Mouse (Mus musculus) frontal cortex, postnatal 25 days (tissue): Measurements from ENCODE around the gene Slc35f6.

Experiments
- DNase-seq, 2 experiments: peaks; one replicate each; pipeline ENCODE4 v3.0.0; 2022; ENCODE audit warnings: low spot score in 2 of 2

The Slc35f6 gene

DNA sequence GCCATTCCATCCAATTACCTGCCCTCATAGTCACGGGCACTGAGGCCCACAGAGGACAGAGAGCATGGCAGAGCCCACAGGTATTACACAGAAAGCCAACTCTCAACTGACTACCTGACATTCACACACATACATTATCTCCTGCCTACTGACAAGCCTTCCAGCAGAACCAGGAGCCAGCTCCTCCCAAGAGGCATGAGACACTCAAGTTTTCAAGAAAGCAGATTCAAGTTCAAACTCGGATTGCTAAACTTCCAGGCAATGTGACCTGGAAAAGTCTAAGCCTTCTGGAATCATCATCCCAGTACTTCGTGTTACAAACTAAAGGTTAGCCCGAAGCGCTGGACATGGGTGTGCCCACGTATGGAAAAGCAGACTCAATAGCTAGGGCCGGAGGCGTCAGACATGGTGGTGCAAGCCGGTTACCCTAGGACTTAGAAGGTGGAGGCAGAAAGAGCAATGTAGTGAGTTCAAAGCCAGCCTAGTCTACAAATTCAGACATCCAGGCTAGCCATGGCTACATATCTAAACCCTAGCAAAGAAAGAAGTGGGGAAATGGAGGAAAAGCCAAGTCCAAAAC, 26.4 kb upstream of the Slc35f6 start:
- DNase-seq, result no peak

DNA sequence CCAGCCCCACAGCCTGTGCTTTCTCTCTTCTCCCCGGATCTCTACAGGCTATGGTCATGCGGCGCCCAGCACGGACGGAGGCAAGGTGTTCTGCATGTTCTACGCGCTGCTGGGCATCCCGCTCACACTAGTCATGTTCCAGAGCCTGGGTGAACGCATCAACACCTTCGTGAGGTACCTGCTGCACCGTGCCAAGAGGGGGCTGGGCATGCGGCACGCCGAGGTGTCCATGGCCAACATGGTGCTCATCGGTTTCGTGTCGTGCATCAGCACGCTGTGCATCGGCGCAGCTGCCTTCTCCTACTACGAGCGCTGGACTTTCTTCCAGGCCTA, 25.9 kb upstream of the Slc35f6 start:
- DNase-seq, result no peak

DNA sequence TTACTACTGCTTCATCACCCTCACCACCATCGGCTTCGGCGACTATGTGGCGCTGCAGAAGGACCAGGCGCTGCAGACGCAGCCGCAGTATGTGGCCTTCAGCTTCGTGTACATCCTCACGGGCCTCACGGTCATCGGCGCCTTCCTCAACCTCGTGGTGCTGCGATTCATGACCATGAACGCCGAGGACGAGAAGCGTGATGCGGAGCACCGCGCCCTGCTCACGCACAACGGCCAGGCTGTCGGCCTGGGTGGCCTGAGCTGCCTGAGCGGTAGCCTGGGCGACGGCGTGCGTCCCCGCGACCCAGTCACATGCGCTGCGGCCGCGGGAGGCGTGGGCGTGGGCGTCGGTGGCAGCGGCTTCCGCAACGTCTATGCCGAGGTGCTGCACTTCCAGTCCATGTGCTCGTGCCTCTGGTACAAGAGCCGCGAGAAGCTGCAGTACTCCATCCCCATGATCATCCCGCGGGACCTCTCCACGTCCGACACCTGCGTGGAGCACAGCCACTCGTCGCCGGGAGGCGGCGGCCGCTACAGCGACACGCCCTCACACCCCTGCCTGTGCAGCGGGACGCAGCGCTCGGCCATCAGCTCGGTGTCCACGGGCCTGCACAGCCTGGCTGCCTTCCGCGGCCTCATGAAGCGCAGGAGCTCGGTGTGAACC, 25.4 kb upstream of the Slc35f6 start:
- DNase-seq, result no peak

DNA sequence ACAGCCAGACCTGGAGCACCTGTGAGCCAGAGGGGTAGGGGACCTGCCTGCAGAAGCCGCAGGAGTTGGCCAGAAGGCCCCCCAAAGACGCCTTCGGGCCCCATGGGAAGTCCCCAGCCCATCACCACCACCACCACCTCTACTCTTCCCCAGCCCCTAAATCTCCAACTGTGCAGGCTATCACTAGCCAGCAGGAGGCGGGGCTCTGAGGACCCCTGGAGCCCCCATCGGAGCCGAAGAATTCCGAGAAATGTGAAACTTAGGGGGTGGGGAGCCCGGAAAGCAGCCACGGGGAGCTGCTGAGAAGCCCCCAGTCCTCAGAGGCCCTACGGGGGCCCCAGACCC, 24.9 kb upstream of the Slc35f6 start:
- no peak for DNase-seq

DNA sequence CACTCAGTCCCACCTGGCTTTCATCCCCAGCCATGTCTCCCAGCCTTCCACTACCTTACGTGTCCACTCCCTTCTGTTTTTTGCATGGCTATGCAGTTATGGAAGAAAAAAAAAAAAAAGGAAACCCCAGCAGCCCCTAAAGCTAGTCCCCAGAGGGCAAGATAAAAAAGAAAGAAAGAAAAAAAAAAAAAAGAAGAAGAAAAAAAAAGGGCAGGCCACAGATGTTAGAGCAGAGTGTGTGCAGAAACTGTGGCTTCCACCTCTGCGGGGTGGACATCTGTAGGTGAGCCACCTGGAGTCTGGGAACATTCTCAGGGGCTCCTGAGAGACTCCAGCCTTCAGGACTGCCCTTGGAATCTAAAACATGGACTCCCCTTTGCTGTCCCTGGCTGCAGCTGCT, 24.4 kb upstream of the Slc35f6 start:
- DNase-seq, result no peak

DNA sequence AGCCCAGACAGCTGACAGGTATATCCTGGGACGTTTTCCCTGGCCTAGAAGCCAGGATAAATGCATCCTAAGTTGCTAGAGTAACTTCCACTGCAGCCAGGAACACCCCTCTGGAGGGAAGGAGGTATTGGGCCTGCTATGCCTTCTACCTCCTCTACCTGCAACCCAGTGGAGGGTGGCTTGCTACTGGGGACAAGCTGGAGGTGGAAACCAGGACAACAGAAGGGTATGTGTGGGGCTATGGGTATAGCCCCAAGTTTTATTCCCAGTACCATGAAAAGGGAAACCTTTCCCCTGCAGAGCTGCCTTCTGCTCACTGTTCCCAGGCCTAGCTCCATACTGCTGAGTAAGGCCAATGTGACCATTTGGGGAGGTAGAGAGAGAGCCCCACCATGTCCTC, 23.4 kb upstream of the Slc35f6 start:
- no peak for DNase-seq

DNA sequence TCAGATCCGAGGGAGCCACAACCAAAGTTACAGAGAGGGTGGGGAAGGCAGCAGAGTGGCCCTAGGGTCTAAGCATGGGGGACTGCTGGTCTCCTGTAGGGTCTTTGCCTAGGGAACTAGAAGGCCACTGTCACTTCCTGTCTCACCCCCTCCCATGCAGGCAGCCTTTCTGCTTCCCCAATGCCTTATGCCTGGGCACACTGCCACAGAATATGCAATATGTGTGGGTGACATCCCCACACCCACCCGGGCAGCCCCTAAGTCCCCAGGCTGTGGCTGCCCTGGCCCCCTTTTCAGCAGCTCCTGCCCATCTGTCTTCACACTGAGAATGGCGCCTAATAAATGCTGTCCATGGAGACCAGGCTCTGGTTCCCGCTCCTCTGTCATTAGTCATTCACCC, 22.8 kb upstream of the Slc35f6 start:
- no peak for DNase-seq

DNA sequence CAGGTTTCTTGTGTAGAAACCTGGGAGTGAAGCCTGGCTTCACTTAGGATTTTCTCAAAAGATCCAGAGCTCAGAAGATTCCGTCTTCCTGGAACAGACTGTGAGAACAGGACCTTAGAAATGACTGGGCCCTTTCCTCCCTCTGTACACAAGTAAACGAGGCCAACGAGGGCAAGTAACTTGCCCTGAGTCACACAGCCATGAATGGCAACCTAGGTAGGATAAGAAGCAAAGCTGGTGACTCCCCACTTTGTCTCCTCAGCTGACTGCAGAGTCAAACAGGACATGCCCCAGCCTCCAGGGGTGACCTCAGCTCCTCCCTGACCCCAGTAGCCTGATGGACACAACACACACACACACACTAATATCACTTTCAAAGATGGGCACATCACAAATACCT, 22.4 kb upstream of the Slc35f6 start:
- no peak for DNase-seq

DNA sequence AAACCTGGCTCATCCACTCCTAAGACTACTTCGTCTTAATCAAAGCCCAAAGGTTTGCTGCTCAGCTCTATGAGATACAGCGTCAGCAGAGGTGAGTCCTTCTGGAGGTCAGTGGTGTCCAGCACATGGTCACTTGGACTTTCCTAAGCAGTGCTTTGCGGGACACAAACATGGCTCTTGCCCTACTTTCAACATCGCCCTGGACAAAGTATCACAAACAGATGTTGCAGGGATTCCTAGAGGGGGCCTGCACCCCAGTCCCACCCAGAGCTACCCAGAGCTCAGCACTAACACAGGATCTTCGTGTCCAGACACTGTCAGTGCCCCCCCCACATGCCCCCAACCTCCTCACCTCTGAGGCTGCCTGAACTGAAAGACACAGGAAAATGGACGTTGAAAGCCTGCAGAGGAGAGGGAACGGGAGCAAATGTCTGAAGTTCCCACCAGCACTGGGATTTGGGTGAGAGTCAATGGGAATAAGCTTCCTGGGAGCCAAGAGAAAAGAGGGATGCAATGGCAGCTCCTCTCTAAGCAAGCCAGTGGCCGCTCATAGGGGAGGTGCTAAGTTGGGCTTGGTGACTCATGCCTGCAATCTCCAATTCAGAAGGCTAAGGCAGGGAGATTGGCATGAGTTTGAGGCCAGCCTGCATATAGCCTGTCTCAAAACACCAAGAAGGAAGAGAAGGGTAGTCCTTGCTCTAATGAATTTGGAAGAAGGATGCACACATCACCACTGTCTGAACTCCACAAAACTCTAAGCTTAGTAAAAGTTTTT, 21.2 kb upstream of the Slc35f6 start:
- no peak for DNase-seq

DNA sequence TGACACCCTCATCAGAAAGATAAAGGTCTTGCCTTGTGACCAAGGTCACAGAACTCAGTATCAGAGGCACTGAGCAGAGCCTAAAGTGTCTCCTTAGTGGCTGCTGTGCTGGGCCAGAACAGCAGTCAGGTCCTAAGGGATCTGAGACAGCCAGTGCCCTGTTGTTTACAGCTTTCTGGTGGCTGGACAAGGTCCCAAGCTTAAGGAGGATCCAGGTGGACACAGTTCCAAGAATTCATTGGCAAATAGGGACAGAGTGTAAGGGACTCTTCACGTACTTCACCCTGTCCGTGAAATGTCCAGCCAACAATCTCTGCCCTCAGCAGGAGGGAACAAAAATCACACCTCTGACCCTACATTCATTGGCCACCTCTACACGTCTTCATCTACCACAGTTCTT, 19.2 kb upstream of the Slc35f6 start:
- no peak for DNase-seq

DNA sequence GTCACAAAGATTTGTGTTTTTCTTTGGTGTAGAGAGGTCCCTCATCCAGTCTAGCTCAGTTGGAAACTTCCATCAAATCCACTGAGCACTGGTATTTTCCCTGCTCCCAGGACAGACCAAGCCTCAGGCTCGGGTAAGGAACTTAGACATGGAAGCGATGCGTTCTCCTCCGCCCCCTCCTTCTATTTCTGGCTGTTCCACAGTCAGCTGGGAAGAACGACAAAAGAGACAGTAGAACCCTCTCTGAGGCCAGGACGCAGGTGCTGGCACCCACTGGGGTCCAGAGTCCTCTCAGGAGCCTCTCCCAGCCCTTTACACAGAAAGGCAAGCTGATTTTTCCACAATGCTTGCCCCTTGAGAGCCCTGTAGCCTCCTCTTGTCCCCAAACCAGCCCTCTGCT, 17.3 kb upstream of the Slc35f6 start:
- peak in 1 of 2 experiments; percentile 34 for DNase-seq

DNA sequence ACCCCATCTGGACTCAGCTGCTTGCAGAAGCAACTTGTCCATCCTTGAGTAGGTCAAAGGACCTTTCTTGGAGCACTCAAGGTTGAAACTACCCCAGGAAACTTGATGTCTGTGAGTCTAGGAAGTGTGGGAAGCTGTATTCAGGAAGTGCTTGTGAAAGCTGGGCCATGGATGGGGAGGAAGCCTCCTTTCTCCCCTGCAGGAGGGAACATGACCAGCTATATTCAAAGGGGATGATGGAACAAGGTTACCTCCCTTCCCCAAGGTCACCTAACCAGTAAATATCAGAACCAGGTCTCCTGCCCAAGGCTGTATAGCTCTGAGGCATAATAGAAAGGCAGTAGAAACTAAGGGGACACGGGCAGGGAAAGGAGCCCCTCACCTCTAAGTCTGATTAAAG, 15.6 kb upstream of the Slc35f6 start:
- DNase-seq, result no peak

DNA sequence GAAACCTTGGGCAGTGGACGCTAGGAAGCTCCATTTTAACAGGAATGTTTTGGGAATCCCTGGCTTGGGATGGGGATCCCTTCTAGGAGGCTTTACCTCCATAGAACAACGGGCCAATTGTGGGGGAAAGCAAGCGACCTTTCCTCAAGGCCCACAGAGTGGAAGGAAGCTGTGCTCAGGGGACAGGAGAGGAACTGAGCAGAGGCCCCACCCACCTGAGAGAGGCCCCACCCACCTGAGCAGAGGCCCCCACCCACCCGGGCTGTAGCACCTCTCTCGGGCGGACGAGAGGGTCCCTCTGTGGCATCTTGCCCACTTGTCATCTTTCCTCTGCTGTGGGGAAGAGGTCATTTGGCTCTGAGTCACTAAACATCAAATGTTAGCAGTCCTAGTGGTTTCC, 10.7 kb upstream of the Slc35f6 start:
- DNase-seq, result no peak

DNA sequence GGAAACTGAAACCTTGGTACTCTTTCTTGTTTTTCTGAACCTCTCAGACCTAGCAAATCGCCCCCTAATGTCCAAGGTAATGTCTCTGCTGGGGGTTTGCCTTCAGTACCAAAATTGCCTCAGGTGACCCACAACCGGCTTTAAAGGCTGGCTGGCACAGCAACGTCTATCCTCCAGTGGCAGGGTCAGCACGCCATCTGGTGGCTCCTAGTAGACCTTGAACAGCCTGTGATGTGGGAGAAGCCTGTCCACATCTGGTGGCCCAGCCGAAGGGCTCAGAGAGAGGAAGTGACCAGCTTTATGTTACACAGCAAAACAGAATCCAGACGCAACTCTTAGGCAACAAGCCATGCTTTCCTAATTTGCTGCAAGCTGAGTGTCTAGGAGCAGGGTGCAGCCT, 9.7 kb upstream of the Slc35f6 start:
- peak; percentile 72 to 78 for DNase-seq

DNA sequence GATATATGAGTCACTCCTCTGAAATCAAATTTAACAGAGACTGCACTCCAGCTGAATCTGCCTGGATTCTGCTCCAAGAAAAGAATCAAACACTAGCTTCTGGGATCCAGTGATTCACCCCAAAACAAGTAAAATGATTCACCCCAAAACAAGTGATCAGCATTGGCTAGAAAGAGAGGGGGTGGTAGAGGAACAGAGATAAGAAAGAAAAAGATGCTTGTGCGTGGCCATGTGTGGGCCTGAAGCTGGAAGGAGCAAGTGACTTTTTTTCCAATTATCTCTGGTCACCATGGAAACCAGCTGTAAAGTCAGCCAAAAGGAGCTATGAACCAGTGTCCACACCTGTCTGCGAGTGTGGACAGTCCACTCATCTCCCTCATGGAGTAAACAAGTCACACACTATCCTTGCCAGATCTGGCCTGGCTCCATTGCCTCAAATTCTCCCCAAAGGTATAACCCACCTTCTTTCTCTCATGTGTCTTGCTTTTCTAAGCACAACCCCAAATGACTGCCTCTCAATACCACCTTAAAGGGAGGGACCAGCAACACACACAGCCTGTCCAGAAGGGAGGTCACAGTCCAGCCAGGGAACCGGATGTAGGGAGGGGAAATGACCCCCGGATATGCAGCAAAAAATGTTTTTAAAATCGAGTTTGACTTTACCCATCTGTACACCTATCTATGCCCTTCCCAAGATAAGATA, 4.1 kb upstream of the Slc35f6 start:
- DNase-seq, result no peak

DNA sequence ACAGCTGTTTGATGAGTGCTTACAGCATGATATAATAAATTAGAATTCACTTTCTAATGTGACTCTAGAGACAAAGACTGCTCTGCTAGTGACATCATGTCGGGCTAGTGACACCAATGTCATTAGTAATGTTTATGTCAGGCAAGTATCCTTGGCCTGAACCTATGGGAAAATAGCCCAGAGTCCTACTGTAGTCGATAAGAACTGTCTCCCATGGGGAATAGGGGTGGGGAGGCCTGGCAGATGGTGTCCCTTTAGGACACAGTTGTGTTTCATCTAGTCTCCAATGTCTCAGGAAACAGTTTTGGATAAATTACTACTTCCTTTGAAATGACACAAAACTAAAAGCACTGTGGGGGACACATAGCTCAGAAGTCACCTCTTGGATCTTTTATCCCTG, 1.7 kb upstream of the Slc35f6 start:
- no peak for DNase-seq

DNA sequence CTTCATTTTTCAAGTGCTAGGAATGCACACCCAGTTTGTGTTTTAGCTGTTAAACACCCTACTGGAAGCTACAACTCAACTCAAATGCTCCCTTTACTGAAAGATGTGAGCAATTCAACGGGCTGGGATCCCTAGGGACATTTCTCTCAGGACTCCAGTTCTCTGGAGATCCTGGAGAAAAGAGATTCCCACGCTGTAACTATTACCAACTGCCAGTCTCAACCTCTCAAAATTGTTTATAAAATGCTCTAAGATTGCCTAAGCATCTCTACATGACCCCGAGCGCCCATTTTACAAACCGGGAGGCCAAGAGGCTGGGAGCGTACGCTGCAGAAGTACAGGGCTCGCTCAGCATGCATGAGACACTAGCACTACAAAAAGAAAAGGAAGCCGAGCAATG, 337 bp upstream of the Slc35f6 start:
- no peak for DNase-seq

DNA sequence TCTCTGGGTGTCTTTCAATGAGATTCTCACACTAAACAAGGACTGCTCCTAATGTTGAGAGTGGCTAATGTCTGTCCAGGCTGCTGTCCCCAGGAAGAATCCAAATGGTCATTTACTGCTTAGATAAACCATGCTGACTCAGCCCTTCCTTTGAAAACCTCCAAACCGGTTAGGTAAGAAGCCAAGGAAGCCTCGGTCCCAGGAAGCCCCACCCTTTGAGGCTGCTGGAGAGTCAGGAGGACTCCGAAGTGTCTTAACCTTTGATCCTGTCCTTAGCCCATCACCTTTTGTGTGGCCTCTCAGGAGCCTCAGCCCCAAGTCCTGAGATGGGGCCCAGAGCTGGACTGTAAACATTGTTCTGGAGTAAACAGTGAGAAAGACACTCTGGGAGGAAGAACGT, 1.8 kb downstream of the Slc35f6 start:
- DNase-seq, result no peak

DNA sequence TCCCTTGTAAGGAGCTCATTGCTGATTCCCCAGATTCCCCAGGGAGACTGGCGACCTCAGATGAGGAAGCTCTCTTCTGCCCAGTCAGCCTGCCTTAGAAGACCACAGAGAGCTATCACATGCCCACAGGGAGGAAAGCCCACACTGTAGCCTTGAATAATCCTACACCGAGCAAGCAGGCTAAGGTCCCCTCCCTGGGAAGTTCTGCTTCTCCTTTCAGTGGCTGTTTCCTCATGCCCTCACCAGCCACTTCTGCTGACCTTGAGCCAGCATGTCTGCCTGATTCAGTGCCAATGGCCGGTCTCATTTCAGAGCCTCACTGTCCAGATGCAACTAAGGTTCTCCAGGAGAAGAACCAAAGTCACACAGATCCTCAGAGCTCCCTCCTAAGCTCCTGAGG, 3.0 kb downstream of the Slc35f6 start:
- no peak for DNase-seq

DNA sequence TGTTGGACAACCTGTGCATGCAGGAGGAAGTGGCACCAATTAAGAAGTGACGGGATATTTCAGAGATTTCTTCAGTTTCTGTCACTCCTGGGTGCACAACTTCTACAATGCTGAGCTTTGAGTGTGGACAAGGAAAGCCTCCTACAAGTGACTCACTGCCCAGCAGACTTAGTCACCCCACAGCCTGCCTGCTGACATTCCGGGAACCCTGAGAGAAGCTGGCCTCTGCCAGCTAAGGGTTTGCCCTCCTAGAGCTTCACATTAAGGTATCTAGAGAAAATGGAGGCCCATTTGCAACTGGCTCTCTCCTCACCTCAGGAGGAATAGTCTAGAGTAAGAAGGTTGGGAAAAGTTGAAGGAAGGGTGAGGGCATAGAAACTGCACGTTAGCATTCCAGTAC, 3.8 kb downstream of the Slc35f6 start:
- no peak for DNase-seq

DNA sequence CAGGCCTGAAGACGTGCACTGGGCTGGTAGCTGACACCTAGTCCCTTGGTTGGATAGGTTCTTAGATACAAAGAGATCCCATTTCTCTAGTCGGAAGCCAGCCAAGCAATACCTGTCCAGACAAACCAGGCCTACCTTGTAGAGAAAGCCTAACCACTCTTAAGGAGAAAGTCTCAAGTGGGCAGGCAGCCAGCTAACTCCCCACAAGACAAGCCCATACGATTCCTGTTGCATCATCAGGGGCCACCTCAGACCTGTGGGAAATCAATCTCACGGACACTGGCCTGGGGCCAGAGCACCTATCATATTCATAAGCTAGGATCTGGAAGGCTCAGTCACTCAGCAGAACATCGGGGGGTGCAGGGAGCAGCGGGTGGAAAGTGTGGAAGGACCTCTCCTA, 5.5 kb downstream of the Slc35f6 start:
- no peak for DNase-seq

DNA sequence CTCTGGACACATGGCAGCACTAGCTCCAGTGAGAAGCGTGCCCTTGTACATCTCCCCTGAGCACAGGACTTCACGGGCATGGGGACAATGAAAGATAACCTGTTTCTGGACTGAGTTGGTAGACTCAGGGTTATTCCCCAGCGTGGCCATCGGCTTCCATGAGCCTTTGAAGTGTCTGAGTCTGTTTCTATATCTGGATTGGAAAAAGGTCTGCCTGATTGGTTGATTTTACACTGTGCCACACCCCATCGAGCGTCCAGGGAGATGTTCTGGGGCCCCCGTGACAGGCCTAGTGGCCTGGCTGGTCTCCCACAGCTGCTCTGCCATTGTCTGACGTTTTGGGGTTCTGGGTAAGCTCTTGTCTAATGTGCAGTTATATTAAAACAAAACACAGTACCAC, 7.3 kb downstream of the Slc35f6 start:
- no peak for DNase-seq
